Mouse (Mus musculus) kidney, postnatal 0 days (tissue): ENCODE measurements around the gene Cebpg. TPM values are rescaled to one million over a fixed set of nuclear protein-coding genes. Genes with fewer than 3 reads are reported as not detected.
A peak's percentile ranks its signal among the peaks of the same experiment; 100 is the strongest.

Source experiments
- ATAC-seq: fragments of 200-750 bp; cut with Nextera tagmentation; replicated peaks from 2 replicates; pipeline ENCODE4 v1.8.0; 2017; ENCODE audit warnings: low read depth, moderate number of reproducible peaks, moderate TSS enrichment, moderate library complexity; ENCODE audit not compliant: low FRiP score
- DNase-seq: peaks from one replicate; pipeline ENCODE4 v3.0.0-alpha.2; 2016; ENCODE audit warnings: low spot score
- H3K27ac ChIP-seq: fragments of 300-500 bp; sonication (generic); 2 replicates; pipeline ENCODE4 v1.5.1; 2014; ENCODE audit warnings: mild to moderate bottlenecking
- H3K27me3 ChIP-seq: fragments of 300-500 bp; sonication (generic); 2 replicates; pipeline ENCODE4 v1.6.1; 2014; ENCODE audit warnings: low read length, mixed read lengths; ENCODE audit not compliant: insufficient read depth
- H3K36me3 ChIP-seq: fragments of 300-500 bp; sonication (generic); 2 replicates; pipeline ENCODE4 v1.6.1; 2014; ENCODE audit warnings: low read length, mixed read lengths; ENCODE audit not compliant: insufficient read depth
- H3K4me1 ChIP-seq: fragments of 300-500 bp; sonication (generic); replicated peaks from 2 replicates; pipeline ENCODE4 v1.6.1; 2014; ENCODE audit warnings: antibody characterized with exemption, low read length, mixed read lengths; ENCODE audit not compliant: insufficient read depth
- H3K4me2 ChIP-seq: fragments of 300-500 bp; sonication (generic); 2 replicates; pipeline ENCODE4 v1.6.1; 2014; ENCODE audit warnings: mild to moderate bottlenecking, low read length, moderate library complexity, mixed read lengths
- H3K4me3 ChIP-seq: fragments of 300-500 bp; sonication (generic); replicated peaks from 2 replicates; pipeline ENCODE4 v1.5.1; 2014; ENCODE audit warnings: low read depth, low read length
- H3K9ac ChIP-seq: fragments of 300-500 bp; sonication (generic); 2 replicates; pipeline ENCODE4 v1.6.1; 2014; ENCODE audit warnings: low read depth, low read length
- H3K9me3 ChIP-seq: fragments of 300-500 bp; sonication (generic); replicated peaks from 2 replicates; pipeline ENCODE4 v1.6.1; 2016; ENCODE audit warnings: low read length, inconsistent platforms, mixed read lengths
- CTCF ChIP-seq: IDR thresholded peaks from 2 replicates; pipeline ENCODE4 v1.5.1; 2016; ENCODE audit warnings: antibody characterized with exemption, low read depth, mild to moderate bottlenecking, moderate library complexity
- WGBS: fragments of 180-500 bp; shearing (Covaris S2); extraction: QIAGEN DNeasy Blood & Tissue Kit; methylation state at CpG from one replicate; pipeline ENCODE4 v1.1.7; 2014; 5-methylcytosine and 5-hydroxymethylcytosine counted together
- polyA plus RNA-seq: library from polyadenylated mRNA; unstranded; fragments of >200 nt; fragmentation: Nextera tagmentation; extraction: Ambion mirVana; gene quantifications from 2 replicates; pipeline ENCODE4 v1.2.1, GENCODE M21; 2015

Gene Cebpg
- 30.8 and 32.4 TPM in 2 replicates for polyA plus RNA-seq

GRCm38 (mm10) chr7:35056436-35056864 lies at the start of gene Cebpg:
TSS of gene Cebpg (minus strand) at chr7:35056573.
- no peaks in the 10 kb centered on the region for H3K9me3 ChIP-seq
- H3K4me2 ChIP-seq, result peak within 1 kb of the TSS; percentile 89
- peaks cover 13% of the 10 kb centered on the region for H3K4me1 ChIP-seq
- H3K4me3 ChIP-seq, result peak within 1 kb of the TSS; percentile 87
- TF ChIP-seq CTCF, result no peak; the same call in 1 of the 2 replicates
- no peaks in the 10 kb centered on the region for H3K27me3 ChIP-seq
- DNase-seq, result peak; percentile 94
- ATAC-seq, result peak; percentile 96
- H3K36me3 ChIP-seq, result no peaks in the 10 kb centered on the region
- peak within 1 kb of the TSS; percentile 89 for H3K9ac ChIP-seq
- WGBS, result under 1% methylated on average over 51 of the region's 53 CpGs
- H3K27ac ChIP-seq, result peak within 1 kb of the TSS; percentile 79

GRCm38 (mm10) chr7:35099528-35099927 lies 43.2 kb upstream of the Cebpg start:
- H3K27me3 ChIP-seq, result no peaks in the 10 kb centered on the region
- H3K4me1 ChIP-seq, result no peaks in the 10 kb centered on the region
- H3K27ac ChIP-seq, result no peak overlapping the region
- WGBS, result 92% methylated on average over 4 of the region's 4 CpGs
- no peak for ATAC-seq
- DNase-seq, result no peak
- no peak for TF ChIP-seq CTCF
- H3K36me3 ChIP-seq, result no peaks in the 10 kb centered on the region
- H3K9me3 ChIP-seq, result no peaks in the 10 kb centered on the region
- H3K9ac ChIP-seq, result no peak overlapping the region
- H3K4me2 ChIP-seq, result no peak overlapping the region
- no peak overlapping the region for H3K4me3 ChIP-seq

DNA sequence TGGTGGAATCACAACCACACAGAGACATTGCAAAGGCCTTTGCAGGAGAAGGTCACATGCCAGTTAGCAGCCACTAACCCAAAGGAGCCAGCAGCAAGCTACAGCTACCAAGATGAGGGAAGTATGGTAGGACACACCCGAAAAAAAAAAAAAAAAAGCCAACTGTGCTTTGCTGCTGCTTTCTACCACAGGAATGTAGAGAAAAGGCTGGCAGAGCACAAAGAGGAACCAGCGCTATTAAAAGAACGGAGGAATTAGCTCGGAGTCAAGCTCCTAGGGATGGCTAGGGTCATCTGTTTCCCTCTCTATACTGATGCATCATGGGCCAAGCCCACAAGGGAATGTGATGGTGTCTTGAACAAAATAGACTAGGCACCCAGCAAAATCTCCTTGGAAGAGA lies 42.4 kb upstream of the Cebpg start:
- H3K4me2 ChIP-seq, result no peak overlapping the region
- DNase-seq, result no peak

GRCm38 (mm10) chr7:35094975-35095678 lies 38.8 kb upstream of the Cebpg start:
- no peak overlapping the region for H3K4me2 ChIP-seq
- TF ChIP-seq CTCF, result no peak
- no peak overlapping the region for H3K4me3 ChIP-seq

More for the DNA sequence above, 42.4 kb upstream of the Cebpg start:
- 72% methylated on average over 4 of the region's 4 CpGs for WGBS
- Histone ChIP-seq H3K36me3 (no peaks in the 10 kb centered on the region), H3K4me3 (no peak overlapping the region), H3K9ac (no peak overlapping the region), H3K9me3 (no peaks in the 10 kb centered on the region), H3K27me3 (no peaks in the 10 kb centered on the region), H3K27ac (no peak overlapping the region), H3K4me1 (no peaks in the 10 kb centered on the region)
- ATAC-seq, result no peak
- TF ChIP-seq CTCF, result no peak

GRCm38 (mm10) chr7:35090550-35090949 lies 34.2 kb upstream of the Cebpg start:
- Histone ChIP-seq H3K4me2 (no peak overlapping the region), H3K9me3 (no peaks in the 10 kb centered on the region), H3K4me3 (no peak overlapping the region), H3K27me3 (no peaks in the 10 kb centered on the region), H3K36me3 (no peaks in the 10 kb centered on the region), H3K27ac (no peak overlapping the region), H3K9ac (no peak overlapping the region), H3K4me1 (no peaks in the 10 kb centered on the region)
- TF ChIP-seq CTCF, result no peak
- no peak for ATAC-seq
- no peak for DNase-seq
- 69% methylated on average over 5 of the region's 5 CpGs for WGBS

More at GRCm38 (mm10) chr7:35094975-35095678, 38.8 kb upstream of the Cebpg start:
- Histone ChIP-seq H3K36me3 (no peaks in the 10 kb centered on the region), H3K9ac (no peak overlapping the region), H3K4me1 (no peaks in the 10 kb centered on the region), H3K9me3 (no peaks in the 10 kb centered on the region), H3K27me3 (no peaks in the 10 kb centered on the region), H3K27ac (no peak overlapping the region)
- 75% methylated on average over 9 of the region's 9 CpGs for WGBS
- ATAC-seq, result no peak
- no peak for DNase-seq

DNA sequence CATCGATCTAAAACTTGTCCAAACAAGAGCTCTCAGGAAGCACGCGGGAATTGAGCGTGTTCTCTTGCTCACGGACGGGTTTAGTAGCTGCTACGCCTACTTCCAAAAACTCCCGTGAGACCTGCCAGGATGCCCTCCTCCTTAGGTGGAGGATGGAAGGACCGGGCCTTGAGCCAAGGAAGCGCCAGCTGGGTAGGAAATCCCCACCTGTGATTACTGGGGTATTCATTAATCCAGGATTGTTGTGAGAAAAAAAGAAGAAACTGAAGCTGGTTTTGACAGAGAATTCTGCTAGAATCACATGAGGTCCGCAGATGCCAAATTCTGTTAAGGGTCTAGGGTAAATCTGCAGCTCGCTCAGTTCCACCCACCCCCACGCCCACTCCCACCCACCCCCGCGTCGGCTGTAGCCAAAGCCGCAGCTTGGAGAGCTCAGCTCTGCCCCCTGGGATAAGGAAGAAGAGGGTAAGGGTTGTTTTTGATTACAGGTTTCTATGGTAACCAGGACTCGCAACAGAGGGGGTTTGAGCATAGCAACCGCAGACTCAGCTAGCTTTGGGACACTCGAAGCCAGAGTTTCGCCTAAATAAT lies 30.0 kb upstream of the Cebpg start:
- Histone ChIP-seq H3K4me2 (peak overlapping the region; percentile 60), H3K27me3 (no peaks in the 10 kb centered on the region), H3K36me3 (no peaks in the 10 kb centered on the region), H3K9ac (0 out of 2 replicates have a peak overlapping the region, but pooled peaks have one; percentile 14), H3K9me3 (no peaks in the 10 kb centered on the region), H3K27ac (no peak overlapping the region), H3K4me1 (no peaks in the 10 kb centered on the region), H3K4me3 (peak overlapping the region; percentile 15)
- peak; percentile 73 for DNase-seq
- ATAC-seq, result peak; percentile 76
- peak; percentile 37; the same call in 1 of the 2 replicates for TF ChIP-seq CTCF
- WGBS, result 1% methylated on average over 21 of the region's 21 CpGs
